Mouse (Mus musculus): ENCODE measurements around the gene Trmt13.
"Not testable (repeated sequence)": the region's sequence is repeated elsewhere in the genome, so short reads cannot be mapped to it uniquely, and the experiment has no call there.

The Trmt13 gene

DNA sequence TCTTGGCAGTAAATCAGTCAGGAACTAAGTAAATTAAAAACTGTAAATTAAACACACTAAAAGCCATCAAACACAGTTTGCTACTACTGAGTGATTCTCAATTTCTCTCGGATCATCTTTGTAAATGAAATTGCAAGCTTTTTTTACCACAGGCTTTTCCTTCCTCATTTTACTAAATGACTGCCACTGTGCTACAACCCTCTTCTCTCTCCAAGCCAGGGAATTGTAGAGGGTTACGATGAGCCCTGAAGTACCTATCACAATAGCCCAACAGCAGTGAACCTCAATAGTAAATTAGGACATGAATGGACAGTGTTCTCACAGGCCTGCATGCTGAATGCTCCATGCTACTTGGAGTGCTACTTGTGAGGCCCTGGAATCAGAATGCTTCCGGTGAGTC lies 19.7 kb upstream of the Trmt13 start:
- no peak for DNase-seq (ENCODE audit: low read depth)

- DNase-seq (ENCODE audit: low read depth) = no peak
These were observed 18.6 kb upstream of the Trmt13 start for GRCm38 (mm10) chr3:116632971-116633370.

DNA sequence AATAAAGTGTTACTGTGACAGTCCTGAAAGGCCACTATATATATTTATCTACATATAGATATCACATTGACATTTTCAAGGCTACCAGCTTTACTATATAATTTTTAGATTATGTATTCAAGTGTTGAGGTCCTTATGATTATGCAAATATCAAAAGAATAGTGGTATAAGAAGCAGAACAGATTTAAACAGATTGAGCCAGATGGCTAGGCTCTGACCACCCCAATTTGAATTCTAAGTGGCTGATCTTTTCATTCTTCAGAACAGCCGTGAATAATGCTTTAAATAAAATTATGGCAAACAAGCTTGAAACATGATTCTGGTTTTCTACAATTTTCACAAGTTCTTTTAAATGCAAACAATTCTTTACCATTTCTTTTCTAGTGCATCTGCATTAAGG lies 17.1 kb upstream of the Trmt13 start:
- DNase-seq (ENCODE audit: low read depth) = no peak

DNA sequence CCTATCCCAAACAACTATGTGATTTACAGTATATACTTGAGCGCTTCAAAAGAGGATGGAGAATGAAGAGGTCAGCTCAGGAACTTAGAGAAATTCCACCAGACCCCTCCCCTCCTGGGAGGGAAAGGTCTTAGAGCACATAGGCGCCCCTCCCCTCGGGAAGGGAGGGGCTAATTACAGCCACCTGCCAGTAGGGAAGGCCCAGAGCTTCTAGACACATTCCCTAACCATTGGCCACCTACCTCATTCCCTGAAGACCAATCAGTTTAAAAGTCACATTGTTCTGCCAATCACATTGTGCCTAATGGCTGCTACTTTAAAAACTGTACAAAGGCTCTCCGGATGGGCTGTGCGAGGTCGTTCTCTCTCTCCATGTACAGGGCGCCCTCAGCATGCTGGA lies 8.3 kb upstream of the Trmt13 start:
- DNase-seq (ENCODE audit: low read depth) = no peak

- DNase-seq (ENCODE audit: low read depth) = peak; percentile 39
These were observed 6.4 kb upstream of the Trmt13 start for GRCm38 (mm10) chr3:116620636-116621370.

GRCm38 (mm10) chr3:116618855-116619254 lies 4.5 kb upstream of the Trmt13 start:
- DNase-seq (ENCODE audit: low read depth) = no peak

DNA sequence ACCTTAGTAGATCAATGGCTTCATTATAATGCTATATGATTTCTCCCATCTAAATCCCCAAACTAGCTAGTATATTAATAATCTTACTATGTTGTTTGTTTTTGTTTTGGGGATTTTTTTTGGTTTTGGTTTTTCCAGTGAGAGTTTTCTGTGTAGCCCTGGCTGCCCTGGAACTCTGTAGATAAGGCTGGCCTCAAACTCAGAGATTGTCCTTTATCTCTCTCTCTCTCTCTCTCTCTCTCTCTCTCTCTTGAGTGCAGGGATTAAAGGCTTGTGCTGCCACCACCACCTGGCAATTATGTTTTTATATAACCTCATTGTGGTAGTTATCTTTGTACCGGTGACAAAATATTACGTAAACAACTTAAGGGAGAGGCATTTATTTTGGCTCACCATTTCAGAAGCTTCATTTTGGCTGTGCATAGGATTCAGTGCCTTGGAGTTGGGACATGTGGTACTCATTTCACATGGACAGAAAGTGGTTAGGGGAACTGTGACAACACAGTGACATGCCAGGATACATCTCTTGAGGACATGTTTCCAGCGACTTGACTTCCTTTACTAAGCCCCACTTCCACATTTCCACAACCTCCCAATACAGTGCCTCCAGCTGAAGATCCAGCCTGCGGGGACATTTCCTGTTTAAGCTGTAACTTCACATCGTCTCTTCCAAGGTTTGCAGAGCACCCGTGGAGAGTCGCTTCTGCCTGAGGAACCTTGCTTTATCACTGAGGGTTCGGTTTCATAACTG lies 1.1 kb upstream of the Trmt13 start:
- DNase-seq (ENCODE audit: low read depth) = no peak

GRCm38 (mm10) chr3:116604570-116604969 lies 9.8 kb downstream of the Trmt13 start:
- DNase-seq (ENCODE audit: low read depth) = no peak

DNA sequence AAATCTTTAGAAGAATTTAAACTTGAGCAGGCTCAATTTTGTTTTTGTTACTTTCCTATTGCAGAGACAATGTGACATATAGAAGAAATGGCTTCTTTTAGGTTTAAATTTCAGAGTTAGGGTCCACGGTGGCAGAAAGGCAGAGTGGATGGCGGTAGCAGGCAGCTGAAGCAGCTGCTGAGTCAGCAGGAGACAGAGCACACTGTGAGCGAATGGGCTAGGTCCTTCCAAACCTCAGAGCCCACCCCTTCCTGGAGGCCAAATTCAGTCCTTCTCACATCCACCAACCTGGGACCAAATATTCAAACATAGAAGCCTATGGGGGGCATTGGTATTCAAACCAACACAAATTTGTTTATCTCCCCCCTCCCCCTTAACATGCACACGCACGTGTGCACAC lies 12.6 kb downstream of the Trmt13 start:
- no peak for DNase-seq (ENCODE audit: low read depth)

DNA sequence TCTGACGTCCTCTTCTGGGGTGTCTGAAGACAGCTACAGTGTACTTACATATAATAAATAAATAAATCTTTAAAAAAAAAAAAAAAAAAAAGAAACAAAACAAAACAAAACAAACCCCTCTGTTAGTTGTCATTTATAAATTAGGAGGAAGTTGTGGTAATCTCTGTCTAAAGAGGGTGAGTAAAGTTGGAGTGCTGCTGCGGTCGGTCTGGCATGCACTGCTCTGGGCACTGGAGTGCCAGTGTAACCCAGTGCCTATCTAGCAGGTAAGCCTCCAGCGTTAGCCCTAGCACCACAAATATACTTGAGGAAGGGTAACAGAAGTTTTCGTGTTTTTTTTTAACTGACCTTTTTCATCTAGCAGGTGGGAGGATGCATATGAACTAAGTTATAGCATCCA lies 13.4 kb downstream of the Trmt13 start:
- DNase-seq (ENCODE audit: low read depth) = no peak

- no peak for DNase-seq (ENCODE audit: low read depth)
These were observed 14.7 kb downstream of the Trmt13 start for GRCm38 (mm10) chr3:116599705-116600104.

- DNase-seq (ENCODE audit: low read depth) = peak; percentile 15
These were observed 18.8 kb downstream of the Trmt13 start for GRCm38 (mm10) chr3:116595603-116595991.

- peak; percentile 96 for DNase-seq (ENCODE audit: low read depth)
These were observed 19.4 kb downstream of the Trmt13 start, which contains the start of gene Sass6 for GRCm38 (mm10) chr3:116594728-116595602. Gene Sass6 (plus strand): TSS chr3:116594982.

GRCm38 (mm10) chr3:116594076-116594727 lies 20.2 kb downstream of the Trmt13 start:
- DNase-seq (ENCODE audit: low read depth) = no peak

DNA sequence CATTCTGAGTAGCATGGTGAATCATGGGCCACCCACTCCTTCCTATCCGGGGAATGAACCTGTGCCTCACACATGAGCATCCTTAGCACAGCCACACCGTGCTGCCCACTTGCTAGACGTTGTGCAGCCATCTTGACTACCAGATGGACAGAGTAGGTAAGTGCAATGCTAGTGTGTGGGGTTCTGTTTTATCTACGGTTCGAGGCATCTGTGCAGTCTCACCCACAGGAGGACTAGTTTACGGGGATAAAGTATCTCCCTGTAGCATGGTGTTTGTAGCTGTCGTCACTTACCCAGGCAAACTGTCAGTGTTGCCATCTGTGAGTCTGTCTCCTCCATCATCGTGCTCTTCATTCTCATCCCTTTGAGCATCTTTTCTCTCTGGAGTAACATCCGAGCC lies 32.2 kb downstream of the Trmt13 start:
- no peak for DNase-seq (ENCODE audit: low read depth)

DNA sequence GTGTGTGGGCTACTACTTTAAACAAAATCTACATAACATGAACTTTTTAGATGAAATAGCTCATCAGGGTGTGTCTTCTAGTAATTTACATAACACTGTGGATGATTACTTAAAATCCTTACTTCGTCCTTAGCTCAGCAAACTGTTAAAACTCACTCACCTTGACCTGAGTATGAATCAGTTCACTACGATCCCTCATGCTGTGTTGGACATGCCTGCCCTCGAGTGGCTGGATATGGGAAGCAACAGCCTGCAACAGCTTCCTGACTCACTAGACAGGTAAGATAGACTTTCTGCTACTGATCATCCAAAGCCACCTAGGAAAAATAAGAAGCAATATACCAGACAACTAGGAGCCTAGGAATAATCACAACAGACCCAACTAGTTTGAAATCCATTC lies 37.1 kb downstream of the Trmt13 start:
- DNase-seq (ENCODE audit: low read depth) = no peak

- no peak for DNase-seq (ENCODE audit: low read depth)
These were observed 43.8 kb downstream of the Trmt13 start for GRCm38 (mm10) chr3:116570628-116571027.

DNA sequence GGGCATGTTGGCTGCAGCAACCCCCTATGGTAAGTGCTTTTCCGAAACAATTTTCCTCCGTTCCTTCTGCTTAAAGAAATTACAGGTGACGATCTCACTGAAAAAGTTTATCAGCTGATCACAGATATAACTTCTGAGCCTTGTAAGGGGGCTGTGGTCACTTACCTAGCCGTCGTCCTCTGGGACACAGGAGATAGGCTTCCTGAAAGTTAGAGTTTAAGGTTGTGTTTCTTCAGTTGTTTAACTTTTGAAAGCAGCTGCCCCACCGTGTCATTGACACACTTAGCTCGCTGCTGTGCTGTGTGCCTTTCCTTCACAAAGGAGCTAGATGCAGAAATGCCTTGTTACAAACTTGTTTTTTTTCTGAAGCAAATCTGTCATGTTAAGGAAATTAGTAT lies 51.3 kb downstream of the Trmt13 start:
- DNase-seq (ENCODE audit: low read depth) = no peak

- peak; percentile 77 for DNase-seq (ENCODE audit: low read depth)
These were observed 51.8 kb downstream of the Trmt13 start, which contains the start of gene Lrrc39 for GRCm38 (mm10) chr3:116562408-116563094. Gene Lrrc39 (plus strand): TSS chr3:116562973.

DNA sequence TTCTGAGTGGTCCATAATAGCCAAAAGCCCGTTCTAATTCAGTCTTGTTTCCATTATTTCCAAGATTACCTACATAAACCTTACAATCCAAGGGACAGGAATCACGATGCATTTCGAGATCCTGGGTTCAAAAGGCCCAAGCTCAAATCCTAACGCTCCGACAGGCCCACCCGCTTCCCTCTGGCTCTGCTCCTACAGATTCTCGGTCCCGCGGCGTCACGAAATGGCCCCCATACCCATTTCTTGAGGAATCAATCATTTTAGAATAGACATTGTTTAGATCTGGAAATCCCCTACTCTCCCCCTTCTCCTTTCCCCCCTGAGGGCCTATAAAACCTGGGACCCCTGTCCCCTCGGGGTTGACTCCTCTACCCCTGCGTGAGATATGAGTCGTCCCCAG lies 53.1 kb downstream of the Trmt13 start:
- DNase-seq (ENCODE audit: low read depth) = not testable (repeated sequence)

GRCm38 (mm10) chr3:116551362-116551761 lies 63.0 kb downstream of the Trmt13 start:
- DNase-seq (ENCODE audit: low read depth) = no peak
